Mouse (Mus musculus) liver, adult (tissue): ENCODE measurements around the gene D130040H23Rik.

ENCODE experiments used
- GATA4 ChIP-seq: IDR thresholded peaks from 2 replicates; pipeline ENCODE4 v1.6.1; 2014; ENCODE audit warnings: mild to moderate bottlenecking, low read length; ENCODE audit not compliant: insufficient replicate concordance

The D130040H23Rik gene

DNA sequence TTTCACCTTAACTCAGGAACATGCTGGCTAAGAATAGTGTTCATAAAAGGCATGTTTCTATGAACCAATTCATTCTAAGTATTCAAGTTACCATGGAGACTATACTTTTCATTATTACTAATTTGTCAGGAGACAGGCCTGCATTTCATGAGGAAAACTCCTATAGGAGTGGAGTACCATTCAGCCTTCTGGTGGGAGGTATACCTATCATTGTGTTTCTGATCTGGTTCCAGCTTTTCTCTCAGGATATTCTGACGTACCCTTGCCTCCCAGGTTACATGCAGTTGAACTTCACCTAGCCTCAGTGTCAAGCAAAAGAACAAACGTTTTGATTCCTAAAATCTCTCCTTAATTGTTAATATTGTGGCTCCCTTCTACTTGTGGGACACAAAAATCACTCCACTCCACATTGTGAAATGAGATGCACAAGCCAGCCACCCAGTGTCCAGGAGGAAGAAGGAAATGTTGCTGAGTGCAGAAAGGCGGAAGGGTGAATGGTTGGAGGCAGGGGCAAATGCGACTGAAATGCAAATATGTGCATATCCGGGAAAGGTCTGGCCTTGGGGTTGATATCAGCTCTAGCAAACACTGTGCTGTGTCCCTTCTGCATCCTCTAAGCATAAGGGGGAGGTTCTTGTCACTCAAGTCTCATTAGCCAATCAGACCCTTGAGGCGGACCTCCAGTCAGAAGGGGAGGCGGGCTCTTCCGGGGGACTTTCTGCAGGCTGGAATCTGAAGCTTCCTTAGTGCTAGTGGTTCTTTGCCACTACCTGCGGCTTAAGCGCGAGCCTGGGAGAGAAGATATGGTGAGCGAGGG is at the start of gene D130040H23Rik:
Gene D130040H23Rik (plus strand): TSS at position 695 of the 817 bp plus-strand sequence.
- peak; percentile 63; the same call in 1 of the 2 replicates for TF ChIP-seq GATA4

DNA sequence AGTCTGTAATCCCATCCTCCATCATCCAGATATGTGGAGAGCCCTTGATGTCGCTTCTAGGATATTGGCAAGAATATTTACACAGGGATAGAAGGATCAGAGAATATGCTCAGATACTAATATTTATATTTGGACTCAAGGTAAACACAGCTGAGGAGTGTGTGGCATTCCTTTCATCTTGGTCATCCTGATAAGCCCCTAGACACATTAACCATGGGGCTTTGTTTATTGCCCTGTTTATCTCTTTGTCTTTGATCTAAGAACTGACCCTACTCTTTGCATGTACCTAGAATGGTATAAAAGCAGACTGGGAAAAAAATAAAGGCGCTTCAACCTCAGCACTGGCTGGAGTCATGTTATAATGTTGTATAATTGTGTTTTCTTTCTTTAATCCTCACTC is 28.3 kb upstream of the D130040H23Rik start:
- TF ChIP-seq GATA4 = no peak

- TF ChIP-seq GATA4 = no peak
Measured at GRCm38 (mm10) chr8:69268525-69268924, 2.4 kb upstream of the D130040H23Rik start.

DNA sequence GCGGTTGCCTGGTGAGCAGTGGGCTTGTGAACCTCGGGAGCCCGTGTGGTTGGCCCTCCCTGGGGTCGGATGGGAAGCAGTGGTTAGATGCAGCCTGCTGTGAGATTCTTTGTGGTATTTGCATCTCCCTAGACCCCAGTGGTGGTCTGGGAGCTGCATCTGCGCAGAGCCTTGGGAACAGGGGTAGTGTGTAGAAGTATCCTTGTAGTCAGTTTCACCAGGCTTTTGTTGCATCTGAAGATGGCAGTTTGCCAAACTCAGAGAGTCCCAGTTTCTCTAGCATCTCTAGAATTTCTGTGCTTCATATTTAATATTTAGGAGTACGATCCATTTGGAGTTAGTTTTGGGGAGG is 299 bp downstream of the D130040H23Rik start:
- no peak for TF ChIP-seq GATA4

- no peak for TF ChIP-seq GATA4
Measured at GRCm38 (mm10) chr8:69272435-69272834, 1.6 kb downstream of the D130040H23Rik start.

- no peak for TF ChIP-seq GATA4
Measured at GRCm38 (mm10) chr8:69324771-69325170, 53.9 kb downstream of the D130040H23Rik start.

DNA sequence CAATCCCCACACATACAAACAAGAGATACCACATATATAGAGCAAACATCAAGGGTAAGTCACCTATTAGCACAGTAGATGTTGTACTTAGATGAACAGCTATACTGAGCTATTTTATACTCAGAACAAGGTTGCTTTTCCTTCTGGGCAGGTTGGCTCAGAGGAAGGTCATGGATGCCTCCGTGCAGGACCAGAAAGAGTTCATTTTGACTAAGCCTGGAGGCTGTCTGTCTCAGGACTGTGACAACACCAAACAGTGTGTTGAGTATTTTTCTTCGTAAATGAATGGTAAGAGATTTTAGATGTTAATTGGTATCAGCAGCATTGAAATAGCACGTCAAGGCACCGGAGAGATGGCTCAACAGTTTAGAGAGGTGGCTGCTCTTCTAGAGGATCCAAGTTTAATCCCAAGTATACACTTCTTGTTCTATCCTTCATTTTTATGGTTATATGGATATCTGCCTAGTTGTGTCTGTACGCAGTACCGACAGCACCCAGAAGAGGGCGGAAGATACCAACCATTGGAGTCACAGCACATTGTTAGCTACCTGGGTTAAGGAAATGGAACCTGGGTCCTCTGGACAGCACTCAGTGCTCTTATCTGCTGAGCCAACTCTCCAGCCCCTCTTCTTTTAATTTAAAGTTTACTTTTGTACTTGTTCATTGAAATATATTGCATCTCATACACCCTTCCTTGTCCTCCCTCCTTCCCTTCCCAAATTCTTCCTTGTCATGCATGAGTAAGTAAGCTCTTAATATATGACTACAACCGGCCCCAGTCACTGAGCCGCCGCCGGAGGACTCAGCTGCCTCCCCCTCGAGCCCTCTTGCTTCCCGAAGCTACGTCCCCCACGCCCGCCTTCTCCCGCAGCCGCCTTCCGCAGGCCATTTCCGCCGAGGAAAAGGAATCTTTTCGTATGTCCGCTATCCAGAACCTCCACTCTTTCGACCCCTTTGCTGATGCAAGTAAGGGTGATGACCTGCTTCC is 57.7 kb downstream of the D130040H23Rik start:
- no peak for TF ChIP-seq GATA4
